Mouse (Mus musculus) liver, embryonic 16.5 days (tissue): ENCODE data around the gene Mbtd1. TPM values are rescaled to one million over a fixed set of nuclear protein-coding genes. Genes with fewer than 3 reads are reported as not detected.

Experiments used
- ATAC-seq: fragments of 200-750 bp; cut with Nextera tagmentation; 2 replicates; pipeline ENCODE4 v1.8.0; 2017; ENCODE audit warnings: low read depth, mild to moderate bottlenecking, moderate number of reproducible peaks, moderate library complexity
- H3K27ac ChIP-seq: fragments of 300-500 bp; sonication (generic); 2 replicates; pipeline ENCODE4 v1.5.1; 2014; ENCODE audit warnings: mild to moderate bottlenecking, low read length
- H3K27me3 ChIP-seq: fragments of 300-500 bp; sonication (generic); 2 replicates; pipeline ENCODE4 v1.6.1; 2014; ENCODE audit warnings: low read depth, low read length, mixed read lengths; ENCODE audit not compliant: control insufficient read depth, insufficient read depth
- H3K36me3 ChIP-seq: fragments of 300-500 bp; sonication (generic); 2 replicates; pipeline ENCODE4 v1.6.1; 2014; ENCODE audit warnings: mild to moderate bottlenecking; ENCODE audit not compliant: control insufficient read depth, insufficient read depth
- H3K4me1 ChIP-seq: fragments of 300-500 bp; sonication (generic); 2 replicates; pipeline ENCODE4 v1.6.1; 2014; ENCODE audit warnings: low read depth, low read length, mixed read lengths; ENCODE audit not compliant: control insufficient read depth
- H3K4me2 ChIP-seq: fragments of 300-500 bp; sonication (generic); 2 replicates; pipeline ENCODE4 v1.6.1; 2014; ENCODE audit warnings: low read depth, low read length, mixed read lengths
- H3K4me3 ChIP-seq: fragments of 300-500 bp; sonication (generic); 2 replicates; pipeline ENCODE4 v1.5.1; 2014; ENCODE audit warnings: low read depth, mild to moderate bottlenecking, low read length
- H3K9ac ChIP-seq: fragments of 300-500 bp; sonication (generic); 2 replicates; pipeline ENCODE4 v1.6.1; 2014; ENCODE audit warnings: low read depth, low read length
- H3K9me3 ChIP-seq: fragments of 300-500 bp; sonication (generic); replicated peaks from 2 replicates; pipeline ENCODE4 v1.6.1; 2016; ENCODE audit warnings: low read length; ENCODE audit not compliant: control insufficient read depth
- WGBS: fragments of 180-500 bp; shearing (Covaris S2); extraction: QIAGEN DNeasy Blood & Tissue Kit; methylation state at CpG from one replicate; pipeline ENCODE4 v1.1.7; 2014; ENCODE audit not compliant: insufficient replicate concordance; 5-methylcytosine and 5-hydroxymethylcytosine counted together
- polyA plus RNA-seq: library from polyadenylated mRNA; unstranded; fragments of >200 nt; fragmentation: Nextera tagmentation; extraction: Ambion mirVana; gene quantifications from 2 replicates; pipeline ENCODE4 v1.2.1, GENCODE M21; 2015

Gene Mbtd1
- polyA plus RNA-seq = 5.4 TPM in 2 replicates

- under 1% methylated on average over 75 of the region's 83 CpGs for WGBS
- peaks cover 20% of the 10 kb centered on the region for H3K4me1 ChIP-seq
- H3K9ac ChIP-seq = peak within 1 kb of the TSS; percentile 93
- H3K27ac ChIP-seq = peak within 1 kb of the TSS; percentile 97
- H3K27me3 ChIP-seq = no peaks in the 10 kb centered on the region
- no peaks in the 10 kb centered on the region for H3K36me3 ChIP-seq
- peak within 1 kb of the TSS; percentile 97 for H3K4me3 ChIP-seq
- peak; percentile 93 for ATAC-seq
- H3K4me2 ChIP-seq = peak within 1 kb of the TSS; percentile 94
- H3K9me3 ChIP-seq = no peaks in the 10 kb centered on the region
Measured at GRCm38 (mm10) chr11:93885572-93886410, at the start of gene Mbtd1, which contains the start of gene Utp18. TSS of gene Mbtd1 (plus strand) at chr11:93885852. TSS of gene Utp18 (minus strand) at chr11:93885766.

- no peak overlapping the region for H3K27ac ChIP-seq
- ATAC-seq = no peak
- no peaks in the 10 kb centered on the region for H3K4me1 ChIP-seq
- no peak overlapping the region for H3K4me2 ChIP-seq
- no peak overlapping the region for H3K9ac ChIP-seq
- no peaks in the 10 kb centered on the region for H3K9me3 ChIP-seq
- no peaks in the 10 kb centered on the region for H3K36me3 ChIP-seq
- no peak overlapping the region for H3K4me3 ChIP-seq
- WGBS = 47% methylated on average over 2 of the region's 2 CpGs
- H3K27me3 ChIP-seq = no peaks in the 10 kb centered on the region
Measured at GRCm38 (mm10) chr11:93847342-93847741, 38.3 kb upstream of the Mbtd1 start.

- no peak overlapping the region for H3K4me3 ChIP-seq
- H3K27me3 ChIP-seq = no peaks in the 10 kb centered on the region
- H3K9me3 ChIP-seq = no peaks in the 10 kb centered on the region
- no peak overlapping the region for H3K4me2 ChIP-seq
- ATAC-seq = no peak
- no peak overlapping the region for H3K27ac ChIP-seq
- WGBS = 64% methylated on average over 3 of the region's 3 CpGs
- no peak overlapping the region for H3K9ac ChIP-seq
- H3K36me3 ChIP-seq = no peaks in the 10 kb centered on the region
- H3K4me1 ChIP-seq = no peaks in the 10 kb centered on the region; the same call in 1 of the 2 replicates
Measured at GRCm38 (mm10) chr11:93852546-93852945, 33.1 kb upstream of the Mbtd1 start.

- WGBS = 4% methylated on average over 6 of the region's 6 CpGs
- H3K27ac ChIP-seq = no peak overlapping the region
- no peak for ATAC-seq
Measured at GRCm38 (mm10) chr11:93856284-93856955, 29.2 kb upstream of the Mbtd1 start.

GRCm38 (mm10) chr11:93860540-93861172 lies 25.0 kb upstream of the Mbtd1 start:
- Histone ChIP-seq H3K9me3 (no peaks in the 10 kb centered on the region), H3K36me3 (no peaks in the 10 kb centered on the region), H3K4me2 (no peak overlapping the region), H3K4me3 (no peak overlapping the region), H3K27ac (no peak overlapping the region), H3K4me1 (no peaks in the 10 kb centered on the region; the same call in 1 of the 2 replicates), H3K27me3 (no peaks in the 10 kb centered on the region), H3K9ac (no peak overlapping the region)
- WGBS = 89% methylated on average over 1 of the region's 1 CpGs
- ATAC-seq = no peak

More at GRCm38 (mm10) chr11:93856284-93856955, 29.2 kb upstream of the Mbtd1 start:
- H3K9ac ChIP-seq = no peak overlapping the region
- H3K27me3 ChIP-seq = no peaks in the 10 kb centered on the region
- no peaks in the 10 kb centered on the region for H3K9me3 ChIP-seq
- H3K4me1 ChIP-seq = no peaks in the 10 kb centered on the region; the same call in 1 of the 2 replicates
- H3K4me2 ChIP-seq = no peak overlapping the region
- H3K36me3 ChIP-seq = no peaks in the 10 kb centered on the region
- H3K4me3 ChIP-seq = no peak overlapping the region

GRCm38 (mm10) chr11:93861193-93861592 lies 24.5 kb upstream of the Mbtd1 start:
- 54% methylated on average over 2 of the region's 2 CpGs for WGBS
- no peaks in the 10 kb centered on the region; the same call in 1 of the 2 replicates for H3K4me1 ChIP-seq
- H3K9me3 ChIP-seq = no peaks in the 10 kb centered on the region
- no peak overlapping the region for H3K9ac ChIP-seq
- peaks cover 3% of the 10 kb centered on the region for H3K36me3 ChIP-seq
- no peak for ATAC-seq
- no peak overlapping the region for H3K4me2 ChIP-seq
- H3K27me3 ChIP-seq = no peaks in the 10 kb centered on the region
- H3K4me3 ChIP-seq = no peak overlapping the region
- no peak overlapping the region for H3K27ac ChIP-seq

GRCm38 (mm10) chr11:93862045-93862623 lies 23.5 kb upstream of the Mbtd1 start:
- Histone ChIP-seq H3K4me3 (no peak overlapping the region), H3K36me3 (peaks cover 5% of the 10 kb centered on the region)

GRCm38 (mm10) chr11:93862638-93863037 lies 23.0 kb upstream of the Mbtd1 start:
- H3K4me1 ChIP-seq = no peaks in the 10 kb centered on the region
- WGBS = 59% methylated on average over 1 of the region's 1 CpGs
- ATAC-seq = no peak
- H3K4me3 ChIP-seq = no peak overlapping the region
- H3K9me3 ChIP-seq = no peaks in the 10 kb centered on the region
- H3K27ac ChIP-seq = no peak overlapping the region
- no peak overlapping the region for H3K9ac ChIP-seq
- peaks cover 5% of the 10 kb centered on the region for H3K36me3 ChIP-seq
- no peaks in the 10 kb centered on the region for H3K27me3 ChIP-seq
- no peak overlapping the region for H3K4me2 ChIP-seq

More at GRCm38 (mm10) chr11:93862045-93862623, 23.5 kb upstream of the Mbtd1 start:
- Histone ChIP-seq H3K27me3 (no peaks in the 10 kb centered on the region), H3K4me1 (no peaks in the 10 kb centered on the region), H3K4me2 (no peak overlapping the region), H3K27ac (no peak overlapping the region), H3K9me3 (no peaks in the 10 kb centered on the region), H3K9ac (no peak overlapping the region)
- no peak for ATAC-seq
- WGBS = 72% methylated on average over 4 of the region's 4 CpGs
